Mouse (Mus musculus) heart, adult 2 months (tissue): ENCODE data around the gene Hoxa11. TPM values are rescaled to one million over a fixed set of nuclear protein-coding genes. Genes with fewer than 3 reads are reported as not detected.

Experiments used
- DNase-seq, 2 experiments: peaks; one replicate each; pipeline ENCODE4 v3.0.0; 2021
- H3K27ac ChIP-seq: fragments of 200-600 bp; 2 replicates; pipeline ENCODE4 v1.8.1; 2022
- H3K27me3 ChIP-seq: fragments of 200-500 bp; 2 replicates; pipeline ENCODE4 v1.6.1; 2012; ENCODE audit warnings: mild to moderate bottlenecking, low read length, inconsistent platforms, mixed read lengths; ENCODE audit not compliant: control insufficient read depth, insufficient read depth
- H3K36me3 ChIP-seq: fragments of 200-500 bp; 2 replicates; pipeline ENCODE4 v1.6.1; 2012; ENCODE audit warnings: low read length, inconsistent platforms; ENCODE audit not compliant: control insufficient read depth, insufficient read depth
- H3K4me1 ChIP-seq: fragments of 200-500 bp; 2 replicates; pipeline ENCODE4 v1.6.1; 2011; ENCODE audit warnings: low read length; ENCODE audit not compliant: control insufficient read depth, insufficient read depth
- H3K4me3 ChIP-seq: fragments of 200-600 bp; 2 replicates; pipeline ENCODE4 v1.8.1; 2022
- H3K79me2 ChIP-seq: fragments of 200-500 bp; replicated peaks from 2 replicates; pipeline ENCODE4 v1.6.1; 2012; ENCODE audit warnings: mild to moderate bottlenecking, inconsistent platforms, low read length, moderate library complexity, mixed read lengths; ENCODE audit not compliant: control insufficient read depth, insufficient read depth
- H3K9ac ChIP-seq: fragments of 200-500 bp; 2 replicates; pipeline ENCODE4 v1.6.1; 2012; ENCODE audit warnings: low read depth, mild to moderate bottlenecking, control low read depth, inconsistent platforms, low read length, mixed read lengths
- CTCF ChIP-seq: fragments of 200-600 bp; IDR thresholded peaks from 2 replicates; pipeline ENCODE4 v1.8.1; 2022; ENCODE audit warnings: antibody characterized with exemption, mild to moderate bottlenecking, moderate library complexity
- EP300 ChIP-seq: fragments of 200-500 bp; IDR thresholded peaks from 2 replicates; pipeline ENCODE4 v1.6.1; 2011; ENCODE audit warnings: low read depth, low read length, control low read depth; ENCODE audit not compliant: insufficient read depth
- POLR2A ChIP-seq: fragments of 200-500 bp; IDR thresholded peaks from 2 replicates; pipeline ENCODE4 v1.6.1; 2011; ENCODE audit warnings: mild to moderate bottlenecking, low read depth, low read length, control low read depth; ENCODE audit not compliant: insufficient read depth
- WGBS: fragments of 180-500 bp; shearing (Covaris S2); methylation state at CpG from one replicate; pipeline ENCODE4 v1.1.7; 2018; 5-methylcytosine and 5-hydroxymethylcytosine counted together
- intact Hi-C: fragments of 180-260 bp; cut with DNase I; formaldehyde crosslinking; loops from one replicate; pipeline ENCODE4 v1.15.1; 2025
- polyA plus RNA-seq: library from polyadenylated mRNA; depleted of rRNA; stranded (reverse); fragments of >200 nt; gene quantifications from 2 replicates; pipeline ENCODE4 v1.2.3, GENCODE M21; 2012
- total RNA-seq, 2 experiments: library from RNA; stranded (reverse); gene quantifications; 2 replicates each; pipeline ENCODE4 v1.2.3; 2021

The Hoxa11 gene
- total and polyA plus RNA-seq, 3 experiments: not detected

DNA sequence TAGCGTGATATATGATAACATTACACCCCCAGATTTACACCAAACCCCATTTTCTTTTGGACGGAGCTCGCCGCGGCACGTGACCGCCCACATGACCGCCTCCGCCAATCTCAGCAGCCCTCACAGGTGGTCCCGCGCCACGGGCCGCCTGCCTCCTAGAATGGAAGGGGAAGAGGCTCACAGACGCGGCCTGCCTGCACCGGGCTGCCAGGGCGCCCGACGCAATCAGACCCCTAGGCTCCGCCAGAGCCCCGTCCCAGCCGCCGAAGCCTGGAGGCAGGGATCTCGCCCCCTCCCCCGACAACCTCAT is 28.2 kb downstream of the Hoxa11 start:
- peaks cover 1% of the 10 kb centered on the region for H3K4me1 ChIP-seq
- H3K36me3 ChIP-seq: no peaks in the 10 kb centered on the region
- H3K9ac ChIP-seq: no peak overlapping the region
- peaks cover 54% of the 10 kb centered on the region for H3K27me3 ChIP-seq
- peak; percentile 39 to 52 for DNase-seq
- 4% methylated on average over 25 of the region's 25 CpGs for WGBS
- no peak overlapping the region for H3K27ac ChIP-seq
- intact Hi-C loops: loop anchor here (5.0 kb wide), 1 partner anchor 35 kb away; no protein-coding TSS in a partner anchor
- H3K79me2 ChIP-seq: no peaks in the 10 kb centered on the region
- H3K4me3 ChIP-seq: peak overlapping the region; percentile 28
- TF ChIP-seq CTCF: no peak
- TF ChIP-seq EP300: no peak
- no peak for TF ChIP-seq POLR2A

GRCm38 (mm10) chr6:52216691-52217458 is 28.7 kb downstream of the Hoxa11 start:
- peaks cover 1% of the 10 kb centered on the region for H3K4me1 ChIP-seq
- 3% methylated on average over 60 of the region's 60 CpGs for WGBS
- peak; percentile 19 to 47 for DNase-seq

DNA sequence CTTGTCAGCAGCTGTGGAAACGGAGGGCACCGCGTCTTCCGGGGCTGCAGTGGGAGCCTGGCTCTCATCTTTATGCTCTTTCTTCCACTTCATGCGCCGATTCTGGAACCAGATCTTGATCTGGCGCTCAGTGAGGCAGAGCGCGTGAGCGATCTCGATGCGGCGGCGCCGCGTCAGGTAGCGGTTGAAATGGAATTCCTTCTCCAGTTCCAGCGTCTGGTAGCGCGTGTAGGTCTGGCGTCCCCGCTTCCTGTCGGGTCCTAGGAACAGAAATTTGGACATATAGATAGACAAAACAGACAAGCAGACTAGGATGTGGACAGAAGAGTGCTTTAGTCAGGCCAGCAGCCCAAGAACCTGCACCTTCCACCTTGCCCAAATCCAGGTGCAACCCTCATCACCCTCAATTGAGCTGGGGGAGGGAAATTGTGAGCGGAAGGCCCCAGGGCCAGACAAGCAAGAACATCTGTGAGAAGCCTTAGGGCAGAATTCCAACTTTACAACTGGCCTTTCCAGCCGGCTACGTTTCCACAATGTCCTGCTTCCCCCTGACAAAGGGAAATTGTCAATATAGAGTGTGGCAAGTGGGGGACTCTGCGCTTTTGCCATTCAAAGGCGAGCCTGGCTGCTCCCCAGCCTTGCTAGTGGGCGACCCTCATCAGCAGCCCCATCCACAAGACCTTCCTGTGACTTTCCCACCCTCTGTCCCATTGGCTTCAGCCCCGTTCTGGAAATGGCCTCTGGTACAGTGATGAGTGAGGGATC is 29.7 kb downstream of the Hoxa11 start:
- H3K27me3 ChIP-seq: peaks cover 50% of the 10 kb centered on the region
- no peaks in the 10 kb centered on the region; the same call in 1 of the 2 replicates for H3K4me1 ChIP-seq
- H3K27ac ChIP-seq: no peak overlapping the region
- intact Hi-C loops: loop anchor here (5.0 kb wide), 1 partner anchor 36 kb away; no protein-coding TSS in a partner anchor
- 4% methylated on average over 30 of the region's 30 CpGs for WGBS
- H3K9ac ChIP-seq: no peak overlapping the region
- H3K4me3 ChIP-seq: no peak overlapping the region
- TF ChIP-seq CTCF (no peak), POLR2A (no peak), EP300 (no peak)
- peak; percentile 3 to 27 for DNase-seq
- no peaks in the 10 kb centered on the region for H3K79me2 ChIP-seq
- H3K36me3 ChIP-seq: no peaks in the 10 kb centered on the region

More at GRCm38 (mm10) chr6:52216691-52217458, 28.7 kb downstream of the Hoxa11 start:
- no peak overlapping the region for H3K27ac ChIP-seq
- no peak overlapping the region for H3K9ac ChIP-seq
- no peaks in the 10 kb centered on the region for H3K79me2 ChIP-seq
- H3K27me3 ChIP-seq: peaks cover 54% of the 10 kb centered on the region
- intact Hi-C loops: loop anchor here (5.0 kb wide), 1 partner anchor 35 kb away; no protein-coding TSS in a partner anchor
- peak overlapping the region; percentile 28 for H3K4me3 ChIP-seq
- TF ChIP-seq EP300: no peak
- no peak for TF ChIP-seq POLR2A
- TF ChIP-seq CTCF: no peak
- H3K36me3 ChIP-seq: no peaks in the 10 kb centered on the region

GRCm38 (mm10) chr6:52215070-52215469 is 30.5 kb downstream of the Hoxa11 start:
- Histone ChIP-seq H3K27ac (no peak overlapping the region), H3K36me3 (no peaks in the 10 kb centered on the region), H3K79me2 (no peaks in the 10 kb centered on the region), H3K4me1 (no peaks in the 10 kb centered on the region; the same call in 1 of the 2 replicates), H3K27me3 (peaks cover 49% of the 10 kb centered on the region), H3K9ac (no peak overlapping the region), H3K4me3 (no peak overlapping the region)
- TF ChIP-seq CTCF: no peak
- TF ChIP-seq EP300: no peak
- no peak for TF ChIP-seq POLR2A
- intact Hi-C loops: loop anchor here (5.0 kb wide), 1 partner anchor 37 kb away; no protein-coding TSS in a partner anchor
- DNase-seq: peak in 1 of 2 experiments; percentile 2
- WGBS: 32% methylated on average over 3 of the region's 3 CpGs

DNA sequence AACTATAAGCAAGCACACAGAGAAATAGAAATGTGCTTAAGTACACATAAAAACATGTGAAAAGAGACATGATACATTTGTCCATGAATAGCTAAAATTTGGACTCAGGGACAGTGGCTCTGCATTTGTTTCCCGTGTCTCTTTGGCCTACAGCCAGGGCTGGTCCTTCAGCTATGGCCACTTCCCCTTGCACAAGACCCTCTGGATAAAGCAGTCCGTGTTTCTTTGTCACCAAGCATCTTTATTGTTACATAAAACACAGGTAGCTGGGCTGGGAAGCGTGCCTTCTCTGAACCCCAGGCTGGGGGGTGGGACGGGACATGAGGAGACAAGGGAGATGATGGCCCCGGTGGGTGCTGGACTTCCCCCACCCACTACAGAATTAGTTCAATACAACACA is 31.3 kb downstream of the Hoxa11 start:
- 20% methylated on average over 5 of the region's 5 CpGs for WGBS
- H3K4me3 ChIP-seq: no peak overlapping the region
- peak; percentile 2 to 20 for DNase-seq
- no peaks in the 10 kb centered on the region; the same call in 1 of the 2 replicates for H3K4me1 ChIP-seq
- H3K79me2 ChIP-seq: no peaks in the 10 kb centered on the region
- no peak overlapping the region for H3K9ac ChIP-seq
- no peak for TF ChIP-seq CTCF
- no peak for TF ChIP-seq EP300
- no peak for TF ChIP-seq POLR2A
- H3K36me3 ChIP-seq: no peaks in the 10 kb centered on the region
- intact Hi-C loops: loop anchor here (5.0 kb wide), 1 partner anchor 1032 kb away; no protein-coding TSS in a partner anchor
- no peak overlapping the region for H3K27ac ChIP-seq
- H3K27me3 ChIP-seq: peaks cover 50% of the 10 kb centered on the region
